Mouse (Mus musculus) spleen, postnatal 14 days (tissue): ENCODE measurements around the gene Cdc16.

Source experiments
- DNase-seq, 2 experiments: peaks; one replicate each; pipeline ENCODE4 v3.0.0; 2021 to 2022; ENCODE audit warnings: low spot score in 2 of 2

Cdc16 gene

DNA sequence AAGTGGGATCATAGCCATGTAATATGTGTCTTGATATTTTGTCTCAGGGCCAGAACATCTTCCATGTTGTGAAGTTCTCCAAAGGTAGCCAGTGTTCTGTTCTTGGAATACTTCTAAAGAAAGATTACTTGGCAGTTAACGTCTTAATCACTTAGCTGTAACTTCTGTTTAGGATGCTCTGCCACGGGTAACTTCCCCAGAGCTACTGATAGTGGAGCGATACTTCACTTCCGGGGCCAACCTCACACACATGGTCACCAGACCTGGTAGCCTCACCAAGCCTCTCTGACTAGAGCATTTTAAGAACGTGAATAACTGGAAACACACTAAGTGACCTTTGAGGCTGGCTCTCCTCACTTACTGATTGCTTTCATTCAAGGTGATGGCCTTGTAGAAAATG lies 42.1 kb downstream of the Cdc16 start:
- no peak for DNase-seq

DNA sequence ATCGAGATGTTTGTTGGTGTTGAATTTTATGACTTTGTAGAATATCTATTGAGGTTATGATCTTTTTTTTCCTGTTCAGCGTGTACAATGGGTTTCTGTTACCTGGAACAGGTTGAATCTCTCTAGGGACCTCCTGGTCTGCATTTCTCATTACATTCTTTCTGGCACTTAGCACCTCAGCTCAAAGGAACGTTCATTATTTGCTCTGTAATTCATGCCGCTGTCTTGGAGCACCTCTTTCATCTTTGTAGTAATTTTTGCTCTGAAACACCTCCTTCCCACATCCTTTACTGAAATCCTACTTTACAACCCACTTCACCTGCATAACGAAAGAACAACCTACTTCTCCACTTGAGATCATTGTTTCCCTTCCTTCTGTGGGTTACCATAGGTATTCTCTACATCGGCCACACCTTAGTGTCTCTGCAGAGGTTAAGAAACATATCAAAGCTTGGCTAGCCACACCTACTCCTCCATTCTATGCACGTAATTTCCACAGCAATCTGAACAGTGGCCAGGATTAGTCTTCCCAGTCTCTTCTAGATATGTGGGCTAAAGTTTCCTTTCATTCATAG lies 71.2 kb downstream of the Cdc16 start:
- no peak for DNase-seq
